Mouse (Mus musculus) spleen, adult 2 months (tissue): Measurements from ENCODE around the gene Map4k1.

Experiments
- CTCF ChIP-seq: fragments of 200-500 bp; IDR thresholded peaks from 2 replicates; pipeline ENCODE4 v1.5.1; 2011; ENCODE audit warnings: mild to moderate bottlenecking, inconsistent platforms; ENCODE audit not compliant: insufficient read depth, insufficient read length, insufficient replicate concordance; ENCODE audit errors: extremely low read depth
- POLR2A ChIP-seq: fragments of 200-500 bp; IDR thresholded peaks from 2 replicates; pipeline ENCODE4 v1.6.1; 2011; ENCODE audit warnings: low read depth, low read length, inconsistent platforms

- TF ChIP-seq POLR2A (no peak), CTCF (no peak)
These were observed 25.6 kb upstream of the Map4k1 start for GRCm38 (mm10) chr7:28956270-28956669.
